Mouse (Mus musculus) adrenal gland, postnatal 10 days (tissue): ENCODE measurements at regions not wholly inside any gene's neighbourhood (a gene's known extent, or its start where the extent isn't known, plus 50 kb on each side); places are given as distances from the start of the nearest gene placed in this dataset.

Source experiments
- DNase-seq: peaks from one replicate; pipeline ENCODE4 v3.0.0; 2021; ENCODE audit warnings: mixed read lengths

- peak; percentile 10 for DNase-seq
These were observed 162.5 kb downstream of the Emp1 start for GRCm38 (mm10) chr6:135524886-135525285.

GRCm38 (mm10) chr6:135525841-135526327, 163.5 kb downstream of the Emp1 start:
- no peak for DNase-seq

- no peak for DNase-seq
These were observed 164.3 kb downstream of the Emp1 start for GRCm38 (mm10) chr6:135526460-135527160.

GRCm38 (mm10) chr6:135527879-135528278, 165.5 kb downstream of the Emp1 start:
- DNase-seq = no peak

GRCm38 (mm10) chr6:135539791-135540646, 177.7 kb downstream of the Emp1 start:
- DNase-seq = no peak

- no peak for DNase-seq
These were observed 179.2 kb downstream of the Emp1 start for GRCm38 (mm10) chr6:135541566-135541965.

- no peak for DNase-seq
These were observed 180.0 kb downstream of the Emp1 start for GRCm38 (mm10) chr6:135542356-135542755.

- no peak for DNase-seq
These were observed 181.0 kb downstream of the Emp1 start for GRCm38 (mm10) chr6:135543390-135543789.

- DNase-seq = no peak
These were observed 181.5 kb downstream of the Emp1 start for GRCm38 (mm10) chr6:135543863-135544262.

GRCm38 (mm10) chr6:135550368-135550950, 188.1 kb downstream of the Emp1 start:
- DNase-seq = no peak

- no peak for DNase-seq
These were observed 190.1 kb downstream of the Emp1 start for GRCm38 (mm10) chr6:135552396-135552795.

GRCm38 (mm10) chr6:135559501-135559907, 197.2 kb downstream of the Emp1 start:
- peak; percentile 93 for DNase-seq

GRCm38 (mm10) chr6:135562267-135562666, 199.9 kb downstream of the Emp1 start:
- no peak for DNase-seq

- no peak for DNase-seq
These were observed 201.4 kb downstream of the Emp1 start for GRCm38 (mm10) chr6:135563766-135564165.

- DNase-seq = no peak
These were observed 206.7 kb downstream of the Emp1 start for GRCm38 (mm10) chr6:135569086-135569485.

- DNase-seq = no peak
These were observed 212.9 kb downstream of the Emp1 start for GRCm38 (mm10) chr6:135575294-135575693.

- no peak for DNase-seq
These were observed 216.4 kb downstream of the Emp1 start for GRCm38 (mm10) chr6:135578728-135579127.

- no peak for DNase-seq
These were observed 220.2 kb downstream of the Emp1 start for GRCm38 (mm10) chr6:135582567-135582966.

GRCm38 (mm10) chr6:135584782-135585181, 222.4 kb downstream of the Emp1 start:
- no peak for DNase-seq

GRCm38 (mm10) chr6:135590084-135590483, 227.7 kb downstream of the Emp1 start:
- DNase-seq = no peak

GRCm38 (mm10) chr6:135591085-135591484, 228.7 kb downstream of the Emp1 start:
- no peak for DNase-seq

- DNase-seq = no peak
These were observed 234.0 kb downstream of the Emp1 start for GRCm38 (mm10) chr6:135596358-135596757.

GRCm38 (mm10) chr6:135610504-135611096, 248.3 kb downstream of the Emp1 start:
- no peak for DNase-seq
